Mouse (Mus musculus) hindbrain, embryonic 10.5 days (tissue): ENCODE measurements around the gene Nudt8. TPM values are rescaled to one million over a fixed set of nuclear protein-coding genes. Genes with fewer than 3 reads are reported as not detected.
A peak's percentile ranks its signal among the peaks of the same experiment; 100 is the strongest.

Experiments
- DNase-seq: peaks from one replicate; pipeline ENCODE4 v3.0.0-alpha.2; 2017; ENCODE audit warnings: low spot score
- H3K27ac ChIP-seq: fragments of 300-500 bp; sonication (generic); 2 replicates; pipeline ENCODE4 v1.5.1; 2016; ENCODE audit warnings: mild to moderate bottlenecking, moderate library complexity
- H3K27me3 ChIP-seq: fragments of 300-500 bp; sonication (generic); 2 replicates; pipeline ENCODE4 v1.6.1; 2016; ENCODE audit warnings: mild to moderate bottlenecking; ENCODE audit not compliant: poor library complexity, insufficient read depth, severe bottlenecking
- H3K36me3 ChIP-seq: fragments of 300-500 bp; sonication (generic); 2 replicates; pipeline ENCODE4 v1.6.1; 2016; ENCODE audit warnings: mild to moderate bottlenecking, moderate library complexity
- H3K4me1 ChIP-seq: fragments of 300-500 bp; sonication (generic); replicated peaks from 2 replicates; pipeline ENCODE4 v1.6.1; 2016; ENCODE audit warnings: mild to moderate bottlenecking
- H3K4me3 ChIP-seq: fragments of 300-500 bp; sonication (generic); 2 replicates; pipeline ENCODE4 v1.5.1; 2016; ENCODE audit warnings: mild to moderate bottlenecking, moderate library complexity
- H3K9me3 ChIP-seq: fragments of 300-500 bp; sonication (generic); 2 replicates; pipeline ENCODE4 v1.6.1; 2016; ENCODE audit warnings: mild to moderate bottlenecking, moderate library complexity
- WGBS: fragments of 180-500 bp; shearing (Covaris S2); methylation state at CpG from one replicate; pipeline ENCODE4 v1.1.7; 2016; 5-methylcytosine and 5-hydroxymethylcytosine counted together
- polyA plus RNA-seq: library from polyadenylated mRNA; unstranded; fragments of >200 nt; fragmentation: Nextera tagmentation; extraction: Ambion mirVana; gene quantifications from 2 replicates; pipeline ENCODE4 v1.2.1, GENCODE M21; 2016

Gene Nudt8
- polyA plus RNA-seq, 1 experiment from 2014 or later, result 20.1 TPM

- Histone ChIP-seq H3K27me3 (peaks cover 6% of the 10 kb centered on the region; the same call in 1 of the 2 replicates), H3K27ac (0 out of 2 replicates have a peak overlapping the region, but pooled peaks have one; percentile 31), H3K36me3 (peaks cover 40% of the 10 kb centered on the region), H3K9me3 (no peaks in the 10 kb centered on the region), H3K4me3 (no peak overlapping the region), H3K4me1 (peaks cover 29% of the 10 kb centered on the region)
- no peak for DNase-seq
- WGBS, result 78% methylated on average over 12 of the region's 12 CpGs
Measured at GRCm38 (mm10) chr19:4003641-4004040, 3.3 kb downstream of the Nudt8 start.

GRCm38 (mm10) chr19:4004331-4004730, 4.0 kb downstream of the Nudt8 start:
- peaks cover 47% of the 10 kb centered on the region for H3K36me3 ChIP-seq
- H3K9me3 ChIP-seq, result no peaks in the 10 kb centered on the region
- WGBS, result 86% methylated on average over 15 of the region's 15 CpGs
- no peak overlapping the region for H3K4me3 ChIP-seq
- DNase-seq, result no peak
- 0 out of 2 replicates have a peak, but pooled peaks cover 1% of the 10 kb centered on the region for H3K27me3 ChIP-seq
- H3K4me1 ChIP-seq, result peaks cover 25% of the 10 kb centered on the region
- H3K27ac ChIP-seq, result no peak overlapping the region

- Histone ChIP-seq H3K27ac (no peak overlapping the region), H3K9me3 (no peaks in the 10 kb centered on the region), H3K4me1 (peaks cover 18% of the 10 kb centered on the region), H3K4me3 (no peak overlapping the region), H3K36me3 (peaks cover 55% of the 10 kb centered on the region), H3K27me3 (no peaks in the 10 kb centered on the region)
- no peak for DNase-seq
- WGBS, result 93% methylated on average over 9 of the region's 9 CpGs
Measured at GRCm38 (mm10) chr19:4005091-4005490, 4.7 kb downstream of the Nudt8 start.

- H3K4me1 ChIP-seq, result peaks cover 12% of the 10 kb centered on the region
- no peaks in the 10 kb centered on the region for H3K9me3 ChIP-seq
- H3K36me3 ChIP-seq, result peaks cover 63% of the 10 kb centered on the region
- no peak overlapping the region for H3K4me3 ChIP-seq
- H3K27me3 ChIP-seq, result no peaks in the 10 kb centered on the region
- H3K27ac ChIP-seq, result no peak overlapping the region
- WGBS, result 94% methylated on average over 8 of the region's 8 CpGs
- DNase-seq, result no peak
Measured at GRCm38 (mm10) chr19:4005971-4006370, 5.6 kb downstream of the Nudt8 start.

- H3K4me3 ChIP-seq, result peak overlapping the region; percentile 94; the same call in 1 of the 2 replicates
- no peak for DNase-seq
- WGBS, result 91% methylated on average over 5 of the region's 5 CpGs
- no peak overlapping the region for H3K27ac ChIP-seq
- no peaks in the 10 kb centered on the region for H3K9me3 ChIP-seq
- peaks cover 25% of the 10 kb centered on the region for H3K4me1 ChIP-seq
- no peaks in the 10 kb centered on the region for H3K27me3 ChIP-seq
- H3K36me3 ChIP-seq, result peaks cover 51% of the 10 kb centered on the region
Measured at GRCm38 (mm10) chr19:4011086-4011485, 10.7 kb downstream of the Nudt8 start.

GRCm38 (mm10) chr19:4012432-4013022, 12.1 kb downstream of the Nudt8 start, which contains the start of gene Ndufv1:
Gene Ndufv1, minus strand, starts transcription at chr19:4012806.
- under 1% methylated on average over 45 of the region's 45 CpGs for WGBS
- peak within 1 kb of the TSS; percentile 87 for H3K27ac ChIP-seq
- peak; percentile 98 for DNase-seq

GRCm38 (mm10) chr19:4013066-4013465, 12.7 kb downstream of the Nudt8 start:
- WGBS, result 21% methylated on average over 9 of the region's 9 CpGs
- Histone ChIP-seq H3K36me3 (peaks cover 32% of the 10 kb centered on the region), H3K4me1 (peaks cover 25% of the 10 kb centered on the region), H3K27ac (peak overlapping the region; percentile 83), H3K9me3 (no peaks in the 10 kb centered on the region), H3K27me3 (no peaks in the 10 kb centered on the region), H3K4me3 (peak overlapping the region; percentile 94)
- no peak for DNase-seq

More at GRCm38 (mm10) chr19:4012432-4013022, 12.1 kb downstream of the Nudt8 start, which contains the start of gene Ndufv1:
- no peaks in the 10 kb centered on the region for H3K9me3 ChIP-seq
- H3K36me3 ChIP-seq, result peaks cover 37% of the 10 kb centered on the region
- no peaks in the 10 kb centered on the region for H3K27me3 ChIP-seq
- H3K4me1 ChIP-seq, result peaks cover 25% of the 10 kb centered on the region
- H3K4me3 ChIP-seq, result peak within 1 kb of the TSS; percentile 94

- no peak for DNase-seq
- Histone ChIP-seq H3K27ac (peak overlapping the region; percentile 19; the same call in 1 of the 2 replicates), H3K9me3 (no peaks in the 10 kb centered on the region), H3K4me1 (peaks cover 36% of the 10 kb centered on the region), H3K27me3 (no peaks in the 10 kb centered on the region), H3K36me3 (peaks cover 14% of the 10 kb centered on the region), H3K4me3 (no peak overlapping the region)
Measured at GRCm38 (mm10) chr19:4014802-4015201, 14.4 kb downstream of the Nudt8 start.

GRCm38 (mm10) chr19:4015635-4016034, 15.3 kb downstream of the Nudt8 start:
- WGBS, result 65% methylated on average over 5 of the region's 5 CpGs
- no peaks in the 10 kb centered on the region for H3K9me3 ChIP-seq

GRCm38 (mm10) chr19:4017921-4018587, 17.7 kb downstream of the Nudt8 start:
- no peaks in the 10 kb centered on the region for H3K36me3 ChIP-seq
- H3K27me3 ChIP-seq, result no peaks in the 10 kb centered on the region
- H3K9me3 ChIP-seq, result no peaks in the 10 kb centered on the region
- 68% methylated on average over 10 of the region's 10 CpGs for WGBS
- H3K4me3 ChIP-seq, result no peak overlapping the region
- H3K27ac ChIP-seq, result no peak overlapping the region
- H3K4me1 ChIP-seq, result peaks cover 21% of the 10 kb centered on the region
- DNase-seq, result no peak

More at GRCm38 (mm10) chr19:4015635-4016034, 15.3 kb downstream of the Nudt8 start:
- Histone ChIP-seq H3K4me3 (no peak overlapping the region), H3K27ac (no peak overlapping the region), H3K27me3 (no peaks in the 10 kb centered on the region), H3K36me3 (peaks cover 6% of the 10 kb centered on the region), H3K4me1 (peaks cover 36% of the 10 kb centered on the region)
- DNase-seq, result no peak

GRCm38 (mm10) chr19:4018743-4019583, 18.6 kb downstream of the Nudt8 start:
- WGBS, result 34% methylated on average over 18 of the region's 18 CpGs

GRCm38 (mm10) chr19:4023185-4023584, 22.8 kb downstream of the Nudt8 start:
- H3K27me3 ChIP-seq, result no peaks in the 10 kb centered on the region
- WGBS, result 79% methylated on average over 7 of the region's 7 CpGs
- H3K4me1 ChIP-seq, result peaks cover 19% of the 10 kb centered on the region
- H3K27ac ChIP-seq, result no peak overlapping the region
- H3K36me3 ChIP-seq, result no peaks in the 10 kb centered on the region
- no peak for DNase-seq
- H3K4me3 ChIP-seq, result no peak overlapping the region
- peaks cover 14% of the 10 kb centered on the region for H3K9me3 ChIP-seq

More at GRCm38 (mm10) chr19:4018743-4019583, 18.6 kb downstream of the Nudt8 start:
- H3K4me1 ChIP-seq, result 0 out of 2 replicates have a peak, but pooled peaks cover 16% of the 10 kb centered on the region
- peak; percentile 71 for DNase-seq
- no peaks in the 10 kb centered on the region for H3K27me3 ChIP-seq
- H3K4me3 ChIP-seq, result no peak overlapping the region
- H3K9me3 ChIP-seq, result no peaks in the 10 kb centered on the region
- H3K36me3 ChIP-seq, result no peaks in the 10 kb centered on the region
- no peak overlapping the region for H3K27ac ChIP-seq
